In genomic region chr5:43582876-43583275, GRCm38 (mm10) we compare ENCODE assay signal across 9 mouse cellular contexts.
A peak's percentile ranks its signal among the peaks of the same experiment; 100 is the strongest.
DNase-seq lines count a peak whose midpoint lies in the region; ATAC-seq and TF ChIP-seq lines count a peak whose summit lies in the region.
"Had no signal": no experiment of that assay in that cellular context is flagged by ENCODE, and none has a peak within 500 bp of the region (broad histone marks: within the 10 kb centered on the region; RNA-seq: fewer than 3 reads in every experiment).

No protein-coding gene starts in this region.

- DNase-seq in CD4-positive, CD25-positive, alpha-beta regulatory T cell, adult 2 months (ENCODE audit: low read depth, low spot score) = peak; percentile 7
- DNase-seq in kidney, adult 2 months = peak; percentile 35
- peak; percentile 30 for DNase-seq in ES-CJ7 (ENCODE audit: low read depth, low spot score)
- DNase-seq in gastrocnemius, postnatal 14 days = peak; percentile 13
- peak; percentile 66 for DNase-seq in midbrain, embryonic 14.5 days
- DNase-seq in frontal cortex, postnatal 14 days (ENCODE audit: low spot score in 2 of 2) = no peak

- no peak for TF ChIP-seq POLR2A in kidney, adult 2 months (IDR thresholded peaks at IDR 0.05; ENCODE audit: low read depth, low read length)

- no peaks in the 10 kb centered on the region for H3K27me3 ChIP-seq in kidney, adult 2 months (replicated peaks; ENCODE audit: control insufficient read depth, insufficient read depth, low read length)
- H3K27me3 ChIP-seq in kidney, embryonic 15.5 days = no peaks in the 10 kb centered on the region
- no peaks in the 10 kb centered on the region for H3K27me3 ChIP-seq in midbrain, embryonic 14.5 days (ENCODE audit: control insufficient read depth, insufficient read depth, low read length)

- no peaks in the 10 kb centered on the region for H3K4me1 ChIP-seq in kidney, adult 2 months (ENCODE audit: control insufficient read depth, insufficient read depth, low read length)
- H3K4me1 ChIP-seq in kidney, embryonic 15.5 days = 0 out of 2 replicates have a peak, but pooled peaks cover 2% of the 10 kb centered on the region
- peaks cover 13% of the 10 kb centered on the region; the same call in 1 of the 2 replicates for H3K4me1 ChIP-seq in midbrain, embryonic 14.5 days (ENCODE audit: control insufficient read depth, insufficient read depth, low read length)

- intact Hi-C loops in gastrocnemius, postnatal 14 days (cut with DNase I; ENCODE audit: low total_unique reads) = no loop called here

- H3K36me3 ChIP-seq in kidney, adult 2 months (ENCODE audit: control insufficient read depth, insufficient read depth, low read length) = no peaks in the 10 kb centered on the region
- H3K36me3 ChIP-seq in kidney, embryonic 15.5 days = no peaks in the 10 kb centered on the region
- no peaks in the 10 kb centered on the region for H3K36me3 ChIP-seq in midbrain, embryonic 14.5 days (ENCODE audit: control insufficient read depth, insufficient read depth, low read length)

- H3K4me2 ChIP-seq in kidney, embryonic 15.5 days = no peak overlapping the region
- no peak overlapping the region for H3K4me2 ChIP-seq in midbrain, embryonic 14.5 days (ENCODE audit: low read length)

- WGBS in kidney, adult 2 months = 46% methylated on average over 2 of the region's 2 CpGs
- 38% methylated on average over 2 of the region's 2 CpGs for whole genome bisulfite sequencing in kidney, embryonic 15.5 days
- WGBS in midbrain, embryonic 14.5 days = 29% methylated on average over 2 of the region's 2 CpGs

- H3K27ac ChIP-seq in kidney, adult 2 months (ENCODE audit: insufficient read depth, low read depth, low read length) = no peak overlapping the region
- H3K27ac ChIP-seq in kidney, embryonic 15.5 days = no peak overlapping the region
- no peak overlapping the region for H3K27ac ChIP-seq in midbrain, embryonic 14.5 days (replicated peaks; ENCODE audit: low read depth, low read length)

- no peak overlapping the region for H3K4me3 ChIP-seq in kidney, adult 2 months (ENCODE audit: insufficient read depth, low read depth, low read length)
- H3K4me3 ChIP-seq in kidney, embryonic 15.5 days (replicated peaks) = no peak overlapping the region
- H3K4me3 ChIP-seq in midbrain, embryonic 14.5 days (replicated peaks; ENCODE audit: low read depth, low read length) = no peak overlapping the region
- H3K4me3 ChIP-seq: erythroblast, embryonic 14.5 days had no signal

- no peak overlapping the region for H3K9ac ChIP-seq in kidney, embryonic 15.5 days
- H3K9ac ChIP-seq in midbrain, embryonic 14.5 days (replicated peaks; ENCODE audit: low read length) = no peak overlapping the region

- H3K9me3 ChIP-seq in kidney, embryonic 15.5 days (replicated peaks) = no peaks in the 10 kb centered on the region
- no peaks in the 10 kb centered on the region for H3K9me3 ChIP-seq in midbrain, embryonic 14.5 days (ENCODE audit: control insufficient read depth, low read length)

- peak; percentile 56 for TF ChIP-seq CTCF in kidney, adult 2 months (conservative IDR thresholded peaks at IDR 0.05; ENCODE audit: insufficient read depth, insufficient read length, low read depth, low read length)

- ATAC-seq in CD4-positive, CD25-positive, alpha-beta regulatory T cell, adult 4 months = no peak
- ATAC-seq in kidney, embryonic 15.5 days (replicated peaks; ENCODE audit: low FRiP score) = no peak
- peak; percentile 53; the same call in 1 of the 2 replicates for ATAC-seq in midbrain, embryonic 14.5 days (ENCODE audit: low FRiP score, low TSS enrichment)

Comparison
In these comparisons a context has a peak if more than half of its experiments do, and no peak if none do; other contexts are left out.
1. DNase-seq: peak in CD4-positive, CD25-positive, alpha-beta regulatory T cell, adult 2 months (single experiment), kidney, adult 2 months (single experiment), ES-CJ7 (single experiment), gastrocnemius, postnatal 14 days (single experiment) and midbrain, embryonic 14.5 days (single experiment); none in frontal cortex, postnatal 14 days (0 of 2).